Mouse (Mus musculus): ENCODE measurements around the gene Hacd2.

GRCm38 (mm10) chr16:35040154-35040553 is 17.9 kb downstream of the Hacd2 start:
- TF ChIP-seq HCFC1 (IDR thresholded peaks at IDR 0.05; ENCODE audit: low read depth, low read length) (no peak), CTCF (conservative IDR thresholded peaks at IDR 0.05 in 1 of 2, IDR thresholded peaks at IDR 0.05 in 1 of 2; ENCODE audit: low read depth in 2 of 2, low read length in 2 of 2) (no peak), MAZ (IDR thresholded peaks at IDR 0.05; ENCODE audit: low read depth, low read length) (no peak), MAX (IDR thresholded peaks at IDR 0.05; ENCODE audit: low read length) (no peak), E2F4 (IDR thresholded peaks at IDR 0.05; ENCODE audit: insufficient replicate concordance, low read depth, low read length) (no peak), EP300 (IDR thresholded peaks at IDR 0.05; ENCODE audit: low read length) (no peak), RCOR1 (conservative IDR thresholded peaks at IDR 0.05; ENCODE audit: low read depth, low read length) (no peak), ZNF384 (IDR thresholded peaks at IDR 0.05; ENCODE audit: low read depth, low read length) (no peak)

Measured in CH12.LX (cell line).